Mouse (Mus musculus) brain, embryonic 14.5 days (tissue): ENCODE measurements around the gene Tgfbr3.

Experiments
- CTCF ChIP-seq: fragments of 200-500 bp; IDR thresholded peaks from 2 replicates; pipeline ENCODE4 v1.5.1; 2012; ENCODE audit warnings: inconsistent platforms, mild to moderate bottlenecking, moderate library complexity, borderline replicate concordance; ENCODE audit not compliant: insufficient read depth, insufficient read length; ENCODE audit errors: extremely low read depth
- POLR2A ChIP-seq: fragments of 200-500 bp; IDR thresholded peaks from 2 replicates; pipeline ENCODE4 v1.6.1; 2012; ENCODE audit warnings: mild to moderate bottlenecking, inconsistent platforms, borderline replicate concordance; ENCODE audit not compliant: poor library complexity, insufficient read depth, insufficient read length, severe bottlenecking; ENCODE audit errors: extremely low read depth

GRCm38 (mm10) chr5:107223029-107223428 lies 66.4 kb downstream of the Tgfbr3 start:
- TF ChIP-seq CTCF, result no peak
- no peak for TF ChIP-seq POLR2A
